Mouse (Mus musculus) embryo, embryonic 10 days (tissue): ENCODE measurements around the gene Rbfox2.
A peak's percentile ranks its signal among the peaks of the same experiment; 100 is the strongest.
"Not testable (repeated sequence)": the region's sequence is repeated elsewhere in the genome, so short reads cannot be mapped to it uniquely, and the experiment has no call there.

Source experiments
- DNase-seq: peaks from one replicate; pipeline ENCODE4 v3.0.0-alpha.2; 2015; ENCODE audit warnings: low spot score

Rbfox2 gene

GRCm38 (mm10) chr15:77306547-77307261 is at the start of gene Rbfox2:
Gene Rbfox2, minus strand, starts transcription at chr15:77307004.
- DNase-seq: peak; percentile 97

DNA sequence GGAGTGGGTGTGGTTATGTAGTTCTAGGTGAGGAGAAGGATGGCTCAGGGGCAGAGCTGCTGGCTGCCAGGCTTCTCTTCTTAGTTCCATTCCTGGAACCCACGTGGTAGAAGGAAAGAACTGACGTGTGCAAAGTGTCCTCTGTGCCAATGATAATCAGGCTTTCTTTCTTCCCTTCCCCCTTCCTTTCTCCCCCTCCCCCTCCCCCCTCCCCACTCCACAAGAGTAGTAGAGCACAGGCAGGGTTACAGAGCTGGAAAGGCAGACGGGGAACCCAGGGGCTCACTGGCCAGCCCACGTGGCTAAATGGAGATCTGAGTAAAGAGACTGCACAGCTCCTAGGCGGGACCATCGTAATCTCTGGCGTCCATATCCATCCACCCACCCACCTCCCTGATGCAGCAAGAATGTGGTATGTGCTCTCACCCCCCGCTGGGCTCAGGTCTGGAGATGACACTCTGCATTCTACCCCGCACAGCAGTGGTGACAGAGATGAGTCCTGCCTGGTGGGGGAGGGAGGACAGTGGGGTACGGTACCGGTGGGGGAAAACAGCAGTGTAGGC is 49.5 kb upstream of the Rbfox2 start:
- peak; percentile 52 for DNase-seq

GRCm38 (mm10) chr15:77354848-77355551 is 48.2 kb upstream of the Rbfox2 start:
- no peak for DNase-seq

GRCm38 (mm10) chr15:77354496-77354847 is 47.7 kb upstream of the Rbfox2 start:
- no peak for DNase-seq

GRCm38 (mm10) chr15:77353764-77354163 is 47.0 kb upstream of the Rbfox2 start:
- DNase-seq: peak; percentile 51

- DNase-seq: no peak
Measured at GRCm38 (mm10) chr15:77352863-77353262, 46.1 kb upstream of the Rbfox2 start.

DNA sequence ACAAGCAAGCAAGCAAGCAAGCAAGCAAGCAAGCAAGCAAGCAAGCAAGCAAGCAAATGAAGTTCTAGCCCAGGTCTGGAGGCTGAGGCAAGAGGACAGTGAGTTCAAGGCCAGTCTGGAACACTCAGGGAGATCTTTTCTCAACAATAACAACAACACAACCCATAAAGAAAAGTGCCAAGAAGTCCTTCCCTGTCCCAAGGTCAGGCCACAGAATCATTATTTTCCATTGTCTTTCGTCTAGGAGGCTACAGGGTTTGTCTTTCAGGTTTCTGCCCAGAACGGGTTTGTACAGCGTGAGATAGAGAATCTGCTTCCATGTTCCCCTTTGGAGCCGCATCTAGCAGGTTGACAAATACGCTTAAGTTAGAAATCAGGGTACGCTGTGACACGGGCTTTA is 43.3 kb upstream of the Rbfox2 start:
- no peak for DNase-seq

- DNase-seq: no peak
Measured at GRCm38 (mm10) chr15:77348146-77348545, 41.3 kb upstream of the Rbfox2 start.

- DNase-seq: peak; percentile 76
Measured at GRCm38 (mm10) chr15:77344127-77345125, 37.6 kb upstream of the Rbfox2 start.

DNA sequence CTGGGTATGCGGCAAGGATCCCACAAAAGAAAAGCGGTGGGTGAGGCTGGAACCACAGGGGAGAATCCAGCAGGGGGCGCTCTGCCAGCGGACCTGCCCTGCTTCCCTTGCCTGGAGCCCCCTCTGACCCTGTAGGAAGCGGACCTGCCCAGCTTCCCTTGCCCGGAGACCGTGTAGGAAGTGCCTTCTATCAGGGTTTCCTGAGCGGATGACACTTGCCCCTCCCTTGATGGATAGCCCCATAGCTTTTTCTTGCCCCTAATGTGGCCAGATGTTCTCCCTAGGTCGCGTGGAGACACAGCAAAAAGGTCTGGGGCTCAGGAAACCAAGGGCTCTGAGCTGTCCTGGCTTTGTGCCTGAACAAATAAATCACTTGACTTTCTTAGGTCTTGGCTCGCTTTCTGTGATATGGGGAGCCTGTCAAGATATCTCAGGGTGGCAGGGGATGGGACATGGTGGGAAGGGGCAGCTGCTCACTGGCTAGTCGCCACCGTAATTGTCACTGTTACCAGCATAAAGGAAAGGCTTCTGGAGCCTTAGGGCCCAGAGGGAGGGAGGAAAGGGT is 36.8 kb upstream of the Rbfox2 start:
- peak; percentile 86 for DNase-seq

- DNase-seq: peak; percentile 39
Measured at GRCm38 (mm10) chr15:77342962-77343526, 36.2 kb upstream of the Rbfox2 start.

GRCm38 (mm10) chr15:77342005-77342404 is 35.2 kb upstream of the Rbfox2 start:
- DNase-seq: no peak

DNA sequence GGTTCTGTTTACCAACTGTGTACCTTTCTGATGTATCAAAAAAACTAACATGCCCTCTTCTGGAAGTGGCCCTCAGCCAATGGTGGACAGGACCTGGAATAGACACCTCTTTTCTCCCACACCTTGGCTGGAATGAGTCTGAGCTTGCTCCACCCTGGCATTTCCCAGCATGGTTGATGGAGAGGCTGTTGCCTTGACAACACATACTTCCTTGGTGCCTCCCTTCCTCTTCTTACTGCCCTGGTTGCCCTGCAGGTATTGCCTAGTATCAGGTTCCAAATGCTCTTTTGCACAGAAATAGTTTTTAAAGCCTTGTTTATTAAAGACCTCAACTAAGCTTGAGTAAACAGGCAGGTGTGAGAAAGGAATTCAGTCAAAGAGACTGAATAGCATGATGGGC is 33.8 kb upstream of the Rbfox2 start:
- peak; percentile 27 for DNase-seq

DNA sequence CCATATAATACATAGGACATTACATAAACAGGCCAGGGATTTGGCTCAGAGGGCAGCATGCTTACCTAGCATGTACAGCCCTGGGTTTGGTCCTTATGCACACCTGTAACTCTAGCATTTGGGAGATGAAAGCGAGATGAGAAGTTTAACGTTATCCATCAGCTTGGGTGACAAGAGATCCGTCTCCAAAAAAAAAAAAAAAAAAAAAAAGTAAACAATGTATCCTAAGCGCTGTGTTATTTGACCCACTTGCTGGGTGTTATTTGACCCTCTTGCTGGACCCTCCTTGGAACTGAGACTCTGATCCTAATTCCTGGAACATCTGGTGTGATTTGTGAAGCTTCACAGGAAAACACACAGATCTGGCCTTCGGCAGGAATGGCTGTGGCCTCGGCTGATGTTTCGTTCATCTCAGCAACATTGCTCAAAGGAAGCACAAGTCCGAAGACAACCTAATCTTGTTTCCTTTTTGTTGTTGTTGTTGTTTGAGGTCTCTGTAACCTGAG is 32.2 kb upstream of the Rbfox2 start:
- DNase-seq: peak; percentile 45

GRCm38 (mm10) chr15:77338451-77338850 is 31.6 kb upstream of the Rbfox2 start:
- no peak for DNase-seq

- no peak for DNase-seq
Measured at GRCm38 (mm10) chr15:77337926-77338325, 31.1 kb upstream of the Rbfox2 start.

- no peak for DNase-seq
Measured at GRCm38 (mm10) chr15:77336968-77337341, 30.2 kb upstream of the Rbfox2 start.

DNA sequence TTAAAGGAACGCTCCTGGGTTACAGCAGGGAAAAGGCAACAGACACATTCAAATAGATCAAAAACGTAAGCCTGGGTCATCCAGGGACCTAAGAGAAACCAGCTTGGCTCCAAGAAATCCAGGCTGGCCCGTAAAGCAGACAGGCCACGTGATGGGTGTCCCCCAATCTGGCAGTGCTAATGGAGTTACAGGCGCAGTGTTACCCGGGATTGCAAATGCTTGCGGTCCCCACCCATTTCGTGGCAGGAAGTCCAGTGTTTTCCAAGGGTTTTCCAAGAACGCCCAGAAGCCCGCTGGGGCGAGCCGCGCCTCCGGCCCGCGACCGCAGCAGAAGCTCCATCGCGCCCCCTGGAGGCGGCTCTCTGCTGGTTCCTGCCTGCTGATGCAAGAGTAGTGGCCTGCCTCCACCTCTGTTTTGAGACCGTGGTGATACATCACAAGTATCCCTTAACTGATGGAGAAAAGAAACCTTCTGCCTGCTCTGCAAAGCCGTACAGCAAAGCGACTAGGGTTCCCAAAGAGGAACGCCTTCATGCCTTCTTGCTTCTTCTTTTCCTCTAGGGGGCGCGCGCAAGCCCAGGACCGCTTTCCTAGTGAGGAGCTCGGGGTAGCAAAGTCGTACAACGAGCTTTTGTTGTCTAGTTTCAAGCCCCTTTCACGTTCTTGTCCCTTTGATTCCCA is 29.6 kb upstream of the Rbfox2 start:
- DNase-seq: peak; percentile 83

DNA sequence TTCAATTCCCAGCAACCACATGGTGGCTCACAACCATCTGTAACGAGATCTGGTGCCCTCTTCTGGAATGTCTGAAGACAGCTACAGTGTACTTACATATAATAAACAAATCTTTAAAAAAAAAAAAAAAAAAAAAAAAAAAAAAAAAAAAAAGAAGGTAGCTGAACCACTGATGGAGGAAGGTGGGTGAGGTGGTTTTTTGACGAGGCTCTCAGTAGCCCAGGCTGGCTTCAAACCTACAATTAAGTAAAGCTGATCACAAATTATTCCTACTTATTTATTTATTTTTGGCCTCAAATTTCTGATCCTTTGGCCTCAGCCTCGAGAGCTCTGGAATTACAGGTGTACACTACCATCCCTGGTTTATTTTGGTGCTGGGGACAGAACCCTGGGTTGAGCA is 28.4 kb upstream of the Rbfox2 start:
- not testable (repeated sequence) for DNase-seq

DNA sequence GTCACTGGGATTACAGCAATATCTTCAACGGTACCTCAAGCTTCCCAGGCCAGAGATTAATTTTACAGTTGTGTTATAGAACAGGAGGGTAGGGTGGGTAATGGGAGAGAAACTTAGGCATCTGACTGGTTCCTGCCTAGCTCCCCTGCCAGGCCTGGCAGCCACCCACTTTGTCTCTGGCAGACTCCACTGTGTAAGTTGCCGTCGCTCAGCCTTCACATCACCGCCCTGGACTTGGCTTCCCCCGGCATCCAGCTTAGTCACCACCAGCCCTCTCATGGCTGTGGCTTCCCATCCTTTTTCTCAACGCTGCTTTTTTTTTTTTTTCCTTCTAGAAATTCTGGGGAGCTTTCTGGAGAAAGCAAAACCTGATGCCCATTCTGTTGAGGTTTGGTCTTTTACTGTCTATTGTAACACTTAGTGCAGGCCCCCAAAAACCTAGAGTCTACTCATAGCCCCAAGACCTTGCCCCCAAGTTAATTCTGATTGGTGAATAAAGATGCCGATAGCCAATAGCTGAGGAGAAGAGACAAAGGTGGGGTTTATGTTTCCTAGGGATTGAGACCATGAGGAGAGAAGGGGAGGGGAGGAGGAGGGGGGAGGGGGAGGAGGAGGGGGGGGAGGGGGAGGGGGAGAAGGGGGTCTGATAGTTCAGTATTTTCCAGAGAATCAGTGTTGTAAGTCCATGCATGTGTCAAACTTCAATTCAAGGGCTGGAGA is 25.6 kb upstream of the Rbfox2 start:
- no peak for DNase-seq
